Mouse (Mus musculus) left cerebral cortex, adult 11 months (tissue): Measurements from ENCODE around the gene Gm20481.
"Not testable (repeated sequence)": the region's sequence is repeated elsewhere in the genome, so short reads cannot be mapped to it uniquely, and the experiment has no call there.

Experiments used
- DNase-seq: peaks from one replicate; pipeline ENCODE4 v3.0.0; 2022; ENCODE audit warnings: low spot score

Gm20481 gene

GRCm38 (mm10) chr17:34975581-34976492 lies 6.1 kb downstream of the Gm20481 start:
- no peak for DNase-seq

DNA sequence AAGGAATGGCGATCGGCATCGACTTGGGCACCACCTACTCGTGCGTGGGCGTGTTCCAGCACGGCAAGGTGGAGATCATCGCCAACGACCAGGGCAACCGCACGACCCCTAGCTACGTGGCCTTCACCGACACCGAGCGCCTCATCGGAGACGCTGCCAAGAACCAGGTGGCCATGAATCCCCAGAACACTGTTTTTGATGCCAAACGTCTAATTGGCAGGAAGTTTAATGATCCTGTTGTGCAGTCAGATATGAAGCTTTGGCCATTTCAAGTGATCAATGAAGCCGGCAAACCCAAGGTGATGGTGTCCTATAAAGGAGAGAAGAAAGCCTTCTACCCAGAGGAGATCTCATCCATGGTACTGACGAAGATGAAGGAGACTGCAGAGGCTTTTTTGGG lies 7.3 kb downstream of the Gm20481 start:
- no peak for DNase-seq

- no peak for DNase-seq
These were observed 8.5 kb downstream of the Gm20481 start for GRCm38 (mm10) chr17:34978239-34978638.

DNA sequence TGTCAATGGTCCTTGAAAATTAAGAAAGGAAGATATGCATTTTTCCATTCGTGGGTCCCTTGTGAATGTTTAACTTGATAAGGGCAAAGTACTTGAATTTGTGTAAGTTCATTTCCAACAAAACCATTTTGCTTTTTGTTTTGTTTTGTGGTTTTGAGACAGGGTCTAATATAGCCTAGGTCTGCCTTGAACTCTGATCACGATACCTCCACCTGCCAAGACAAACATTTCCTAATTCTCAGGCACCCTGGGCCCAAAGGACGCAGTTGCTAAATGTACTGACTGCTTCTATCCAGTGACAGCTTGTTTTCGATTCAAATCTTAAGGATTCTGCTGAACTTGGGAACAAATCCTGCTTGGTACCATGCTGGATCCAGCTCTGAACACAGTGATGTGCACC lies 9.9 kb downstream of the Gm20481 start:
- no peak for DNase-seq

GRCm38 (mm10) chr17:34980655-34981054 lies 10.9 kb downstream of the Gm20481 start:
- DNase-seq: no peak

GRCm38 (mm10) chr17:34981690-34982180 lies 12.0 kb downstream of the Gm20481 start, which contains the start of gene Lsm2:
Lsm2 (plus strand) TSS chr17:34981862.
- DNase-seq: peak; percentile 85

GRCm38 (mm10) chr17:34982328-34982727 lies 12.6 kb downstream of the Gm20481 start:
- DNase-seq: no peak

DNA sequence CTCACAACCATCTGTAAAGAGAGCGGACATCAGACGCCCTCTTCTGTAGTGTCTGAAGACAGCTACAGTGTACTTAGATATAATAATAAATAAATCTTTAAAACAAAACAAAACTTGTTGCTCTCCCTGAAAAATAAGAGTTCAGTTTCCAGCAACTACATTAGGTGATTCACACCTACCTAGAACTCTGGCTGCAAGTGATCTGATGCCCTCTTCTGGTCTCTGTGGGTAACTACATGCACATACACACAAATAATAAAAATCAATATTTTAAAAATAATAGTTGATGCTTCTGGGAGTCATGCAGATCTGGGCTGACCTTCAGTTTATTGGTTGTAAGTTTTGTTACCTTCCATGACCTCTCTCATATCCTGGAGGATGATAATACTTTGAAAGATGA lies 14.5 kb downstream of the Gm20481 start:
- no peak for DNase-seq

- no peak for DNase-seq
These were observed 25.0 kb downstream of the Gm20481 start for GRCm38 (mm10) chr17:34994751-34995150.

DNA sequence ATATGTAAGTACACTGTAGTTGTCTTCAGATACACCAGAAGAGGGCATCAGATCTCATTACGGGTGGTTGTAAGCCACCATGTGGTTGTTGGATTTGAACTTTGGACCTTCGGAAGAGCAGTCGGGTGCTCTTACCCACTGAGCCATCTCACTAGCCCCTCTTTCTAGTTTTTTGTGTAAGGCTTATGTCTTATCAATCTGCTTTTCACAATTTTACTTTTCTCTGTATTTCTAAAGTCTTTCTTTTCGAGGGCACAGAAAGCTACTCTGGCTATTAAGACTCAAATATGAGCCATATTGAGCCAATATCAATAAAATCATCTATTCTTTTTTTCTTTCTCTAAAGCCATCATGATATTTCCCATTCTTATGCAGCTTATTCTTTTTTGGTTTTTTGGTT lies 25.5 kb downstream of the Gm20481 start:
- not testable (repeated sequence) for DNase-seq

- not testable (repeated sequence) for DNase-seq
These were observed 26.2 kb downstream of the Gm20481 start for GRCm38 (mm10) chr17:34995927-34996326.

DNA sequence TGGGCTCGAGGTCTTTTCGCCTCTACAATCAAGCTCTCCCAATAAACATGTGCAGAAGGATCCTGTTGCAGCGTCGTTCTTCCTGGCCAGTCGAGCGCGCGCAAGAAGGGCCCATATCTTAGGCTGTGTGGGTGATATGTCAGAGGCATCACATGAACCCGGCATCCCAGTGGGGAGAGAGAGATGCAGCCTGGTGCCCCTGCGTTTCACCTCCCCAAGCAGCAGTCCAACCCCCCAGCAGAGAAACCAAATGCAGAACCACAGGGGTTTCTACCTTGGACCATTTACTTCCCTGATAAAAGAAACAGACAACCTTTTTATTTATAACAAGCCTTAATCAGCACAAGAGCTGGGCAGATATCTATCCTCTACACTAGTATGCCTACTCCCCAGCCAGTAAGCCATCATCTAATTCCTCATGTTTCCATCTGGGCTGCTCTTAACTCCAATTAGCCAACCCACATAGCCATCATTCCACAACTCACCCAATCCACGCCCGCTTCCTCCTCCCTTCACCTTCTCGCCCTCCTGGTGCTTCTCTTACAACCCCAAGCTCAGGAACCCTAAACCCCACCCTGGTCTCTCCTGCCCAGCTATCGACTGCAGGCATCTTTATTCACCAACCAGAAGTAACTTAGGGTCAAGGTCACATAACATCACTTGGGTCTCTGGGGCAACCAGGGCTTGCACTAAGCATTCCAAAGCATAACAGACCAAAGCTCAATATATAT lies 26.9 kb downstream of the Gm20481 start:
- no peak for DNase-seq

DNA sequence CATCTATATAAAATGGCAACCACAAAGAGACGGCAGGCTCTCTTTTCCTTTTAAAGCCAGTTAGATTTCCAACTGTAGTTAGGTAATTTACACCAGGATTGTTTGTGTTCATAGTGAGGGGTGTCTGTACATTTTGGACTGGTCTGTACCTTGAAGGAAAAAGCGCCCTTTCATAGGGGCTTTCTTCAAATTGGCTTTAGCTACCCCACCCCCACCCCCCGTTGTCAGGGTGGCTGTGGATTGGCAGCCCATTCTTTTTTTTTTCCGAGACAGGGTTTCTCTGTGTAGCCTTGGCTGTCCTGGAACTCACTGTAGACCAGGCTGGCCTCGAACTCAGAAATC lies 27.4 kb downstream of the Gm20481 start:
- no peak for DNase-seq

DNA sequence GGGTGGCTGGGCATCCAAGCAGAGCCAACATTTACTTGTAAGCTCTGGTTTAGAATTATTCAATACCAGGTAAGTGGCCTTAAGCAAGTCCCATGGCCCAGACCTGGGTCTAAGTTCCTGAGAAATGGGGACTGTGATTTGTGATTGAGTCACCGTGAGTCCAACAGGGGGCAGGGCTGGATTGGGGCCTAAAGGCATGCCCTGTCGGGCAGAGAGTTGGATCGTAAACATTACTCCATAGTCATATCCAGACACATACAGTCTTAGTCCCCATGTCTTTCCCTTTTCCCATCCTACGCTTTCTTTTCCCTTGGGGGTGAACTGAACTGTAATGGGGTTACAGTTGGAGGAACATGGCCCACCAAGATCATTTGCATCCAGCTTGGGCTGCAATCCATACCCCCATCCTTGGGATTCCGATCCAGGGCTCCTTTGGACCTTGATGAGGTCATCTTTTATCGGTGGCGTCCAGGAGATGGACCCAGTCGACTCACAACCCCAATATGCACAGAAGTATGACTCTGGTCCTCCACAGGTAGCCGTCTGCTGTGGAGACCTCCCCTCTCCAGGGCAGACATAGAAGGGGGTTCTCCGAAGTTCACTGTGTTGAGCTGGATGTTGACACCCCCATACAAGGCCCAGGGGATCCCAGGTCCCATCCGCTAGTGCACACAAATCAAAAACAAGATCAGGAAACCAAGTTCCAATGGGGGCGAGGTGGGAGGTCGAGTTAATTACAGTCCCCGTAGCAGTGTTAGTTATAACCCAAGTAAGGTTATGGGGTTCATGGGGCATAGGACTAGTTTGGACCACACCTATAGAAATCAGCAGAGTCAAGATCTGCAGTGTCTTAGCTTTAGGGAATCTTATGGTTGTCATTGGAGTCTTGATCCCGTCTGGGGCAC lies 29.1 kb downstream of the Gm20481 start:
- no peak for DNase-seq

GRCm38 (mm10) chr17:34999871-35000716 lies 30.4 kb downstream of the Gm20481 start:
- not testable (repeated sequence) for DNase-seq

GRCm38 (mm10) chr17:35000717-35001451 lies 31.2 kb downstream of the Gm20481 start, which contains the start of gene Vars:
Vars (plus strand) TSS chr17:35000987.
- peak; percentile 71 for DNase-seq

GRCm38 (mm10) chr17:35001452-35002152 lies 31.9 kb downstream of the Gm20481 start:
- DNase-seq: no peak

DNA sequence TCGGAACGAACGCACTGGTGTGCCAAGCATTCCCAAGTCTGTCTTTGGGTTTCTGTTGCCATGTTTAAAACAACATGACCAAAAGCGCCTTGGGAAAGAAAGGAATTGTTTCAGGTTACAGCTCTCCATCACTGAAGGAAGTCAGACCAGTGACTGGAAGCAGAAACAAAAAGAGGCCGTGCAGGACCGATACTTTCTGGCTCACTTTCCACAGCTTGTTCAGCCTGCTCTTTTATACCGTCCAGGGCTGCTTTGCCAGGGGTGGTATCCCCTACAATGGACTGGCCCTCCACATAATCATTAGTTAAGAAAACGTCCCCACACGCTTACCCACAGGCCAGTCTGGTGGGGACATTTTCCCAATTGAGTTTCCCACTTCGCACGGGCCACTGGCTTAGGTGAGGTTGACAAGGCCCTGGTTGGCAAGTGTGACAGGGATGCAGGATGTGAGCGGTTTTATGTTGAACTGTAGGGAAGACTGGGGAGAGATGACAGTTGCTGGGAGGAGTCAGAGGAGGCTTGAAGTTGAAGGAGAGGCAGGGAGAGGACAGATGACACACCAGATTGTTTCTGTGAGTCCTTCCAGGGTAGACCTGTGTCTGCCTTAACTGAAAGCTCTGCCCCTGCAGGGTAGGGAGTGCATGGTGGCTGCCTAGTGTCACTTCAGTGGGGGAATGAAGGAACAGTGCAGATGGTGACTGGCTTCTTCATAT lies 32.6 kb downstream of the Gm20481 start:
- DNase-seq: no peak
